Comparison of ENCODE assay signal across 20 mouse cellular contexts in the genomic region with DNA sequence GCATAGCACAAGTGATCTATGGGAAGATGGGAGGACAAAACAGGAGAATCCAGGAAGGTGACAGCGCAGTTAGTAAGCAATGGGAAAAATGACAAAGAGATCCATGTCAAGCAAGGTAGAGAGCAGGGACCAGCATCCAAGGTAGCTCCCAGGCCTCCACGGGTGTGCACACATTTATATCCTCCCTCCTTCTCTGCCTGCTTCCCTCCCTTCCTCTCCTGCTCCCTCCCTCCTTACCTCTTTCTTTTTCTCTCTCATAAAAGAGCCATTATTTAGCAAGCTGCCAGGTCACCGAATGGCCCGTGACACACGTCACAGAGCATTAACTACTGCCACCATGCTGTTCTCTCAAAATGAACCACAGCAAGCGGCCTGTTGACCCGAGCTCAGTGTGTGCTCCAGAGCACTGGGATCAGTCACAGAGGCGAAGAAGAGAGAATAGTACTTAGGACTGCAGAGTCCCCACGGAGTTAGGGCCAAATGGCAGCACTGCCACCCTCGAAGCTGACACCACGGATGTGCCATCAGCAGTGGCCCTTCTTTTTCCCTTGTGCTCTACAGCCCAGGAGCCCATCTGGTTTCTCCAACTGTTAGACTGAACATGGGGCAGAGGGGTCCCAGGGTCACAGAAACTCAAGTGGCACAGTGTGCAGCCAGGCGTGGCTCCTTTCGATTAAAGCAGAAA. TPM values are rescaled to one million over a fixed set of nuclear protein-coding genes. Genes with fewer than 3 reads are reported as not detected.
DNase-seq lines count a peak whose midpoint lies in the region; ATAC-seq and TF ChIP-seq lines count a peak whose summit lies in the region.
"Had no signal": no experiment of that assay in that cellular context is flagged by ENCODE, and none has a peak within 500 bp of the region (broad histone marks: within the 10 kb centered on the region; RNA-seq: fewer than 3 reads in every experiment).

No protein-coding gene starts in this region.

- H3K4me3 ChIP-seq in hindbrain, embryonic 10.5 days, result no peak overlapping the region
- H3K4me3 ChIP-seq in hindbrain, postnatal 0 days (ENCODE audit: low read length), result no peak overlapping the region
- no peak overlapping the region for H3K4me3 ChIP-seq in neural tube, embryonic 15.5 days (replicated peaks)
- no peak overlapping the region for H3K4me3 ChIP-seq in limb, embryonic 10.5 days
- H3K4me3 ChIP-seq: gastrocnemius, adult 2 months; heart, adult 2 months; megakaryocyte, embryonic 14.5 days had no signal

- H3K27me3 ChIP-seq in hindbrain, embryonic 10.5 days (ENCODE audit: insufficient read depth, poor library complexity, severe bottlenecking), result peaks cover 81% of the 10 kb centered on the region
- H3K27me3 ChIP-seq in hindbrain, postnatal 0 days (ENCODE audit: insufficient read depth, low read length), result no peaks in the 10 kb centered on the region
- H3K27me3 ChIP-seq in neural tube, embryonic 15.5 days (replicated peaks), result peaks cover 11% of the 10 kb centered on the region
- 0 out of 2 replicates have a peak, but pooled peaks cover 7% of the 10 kb centered on the region for H3K27me3 ChIP-seq in limb, embryonic 10.5 days (ENCODE audit: low read depth, poor library complexity, severe bottlenecking)
- H3K27me3 ChIP-seq: megakaryocyte, embryonic 14.5 days had no signal

- 15% methylated on average over 13 of the region's 13 CpGs for WGBS in hindbrain, embryonic 10.5 days
- WGBS in hindbrain, postnatal 0 days, result 25% methylated on average over 13 of the region's 13 CpGs
- WGBS in neural tube, embryonic 15.5 days, result 20% methylated on average over 13 of the region's 13 CpGs
- WGBS in limb, embryonic 10.5 days, result 43% methylated on average over 13 of the region's 13 CpGs

- DNase-seq in hindbrain, embryonic 10.5 days (ENCODE audit: low spot score), result peak; percentile 41
- no peak for DNase-seq in hindbrain, postnatal 0 days (ENCODE audit: low spot score)
- peak; percentile 30 for DNase-seq in neural tube, embryonic 10.5 days (ENCODE audit: extremely low spot score, low spot score)
- no peak for DNase-seq in limb, embryonic 10.5 days (ENCODE audit: low spot score)
- DNase-seq in adrenal gland, adult 2 months, result no peak
- DNase-seq in lung, postnatal 10 days, result no peak
- DNase-seq: adrenal gland, postnatal 10 days; B cell, adult 2 months; cerebellum, postnatal 14 days; gastrocnemius, adult 2 months; heart, adult 2 months; lung, embryonic 14.5 days; right cerebral cortex, adult 18-20 months; thymus, postnatal 4 days had no signal

- no peaks in the 10 kb centered on the region for H3K9me3 ChIP-seq in hindbrain, embryonic 10.5 days
- no peaks in the 10 kb centered on the region for H3K9me3 ChIP-seq in hindbrain, postnatal 0 days (ENCODE audit: low read length)
- no peaks in the 10 kb centered on the region for H3K9me3 ChIP-seq in neural tube, embryonic 15.5 days (replicated peaks)
- H3K9me3 ChIP-seq in limb, embryonic 10.5 days (replicated peaks), result no peaks in the 10 kb centered on the region
- H3K9me3 ChIP-seq: megakaryocyte, embryonic 14.5 days had no signal

- TF ChIP-seq CTCF in hindbrain, postnatal 0 days (IDR thresholded peaks at IDR 0.05; ENCODE audit: low read depth), result no peak

- no peaks in the 10 kb centered on the region for H3K36me3 ChIP-seq in hindbrain, embryonic 10.5 days
- no peaks in the 10 kb centered on the region for H3K36me3 ChIP-seq in hindbrain, postnatal 0 days (ENCODE audit: insufficient read depth, low read length)
- no peaks in the 10 kb centered on the region for H3K36me3 ChIP-seq in neural tube, embryonic 15.5 days
- no peaks in the 10 kb centered on the region for H3K36me3 ChIP-seq in limb, embryonic 10.5 days

- 0 out of 2 replicates have a peak overlapping the region, but pooled peaks have one; percentile 17 for H3K27ac ChIP-seq in hindbrain, embryonic 10.5 days
- no peak overlapping the region for H3K27ac ChIP-seq in hindbrain, postnatal 0 days
- H3K27ac ChIP-seq in neural tube, embryonic 15.5 days (replicated peaks), result no peak overlapping the region
- peak overlapping the region; percentile 44 for H3K27ac ChIP-seq in limb, embryonic 10.5 days
- H3K27ac ChIP-seq: gastrocnemius, adult 2 months; heart, adult 2 months; stomach, postnatal 0 days had no signal

- peaks cover 16% of the 10 kb centered on the region for H3K4me1 ChIP-seq in hindbrain, embryonic 10.5 days (replicated peaks)
- no peaks in the 10 kb centered on the region for H3K4me1 ChIP-seq in hindbrain, postnatal 0 days (ENCODE audit: insufficient read depth, low read length)
- H3K4me1 ChIP-seq in neural tube, embryonic 15.5 days, result peaks cover 6% of the 10 kb centered on the region; the same call in 1 of the 2 replicates
- peaks cover 18% of the 10 kb centered on the region for H3K4me1 ChIP-seq in limb, embryonic 10.5 days
- H3K4me1 ChIP-seq: megakaryocyte, embryonic 14.5 days had no signal

- no peak overlapping the region for H3K4me2 ChIP-seq in hindbrain, postnatal 0 days (ENCODE audit: low read depth, low read length)
- no peak overlapping the region for H3K4me2 ChIP-seq in neural tube, embryonic 15.5 days
- H3K4me2 ChIP-seq: lung, embryonic 14.5 days had no signal

- no peak for ATAC-seq in hindbrain, postnatal 0 days
- ATAC-seq in neural tube, embryonic 15.5 days (ENCODE audit: low FRiP score), result no peak
- ATAC-seq: intestine, embryonic 16.5 days had no signal

- no peak overlapping the region for H3K9ac ChIP-seq in hindbrain, postnatal 0 days (replicated peaks; ENCODE audit: low read length)
- H3K9ac ChIP-seq in neural tube, embryonic 15.5 days (replicated peaks), result no peak overlapping the region
- H3K9ac ChIP-seq: lung, embryonic 14.5 days had no signal

RNA-seq across cellular contexts. Expression of a gene that starts 30.4 kb away (rescaled TPM):
- 1.3 and 1.6 TPM in 2 replicates for polyA plus RNA-seq in hindbrain, embryonic 10.5 days (2016; fragmentation: Nextera tagmentation; extraction: Ambion mirVana)
- 6.3 and 6.8 TPM in 2 replicates for total RNA-seq in hindbrain, postnatal 0 days (2014; rRNA removed)
- 1.9 and 2.1 TPM in 2 replicates for polyA plus RNA-seq in hindbrain, postnatal 0 days (2015; fragmentation: Nextera tagmentation; extraction: Ambion mirVana)
- polyA plus RNA-seq in neural tube, embryonic 15.5 days (2015; fragmentation: Nextera tagmentation; extraction: Ambion mirVana), result 3.6 and 4.0 TPM in 2 replicates
- 0.25 and 0.54 TPM in 2 replicates for polyA plus RNA-seq in limb, embryonic 10.5 days (2016; fragmentation: Nextera tagmentation; extraction: Ambion mirVana)
- total RNA-seq in adrenal gland, adult 2 months (2021), result under 1 TPM in 1 of 2 experiments, not detected in 1; 0.17 TPM
- polyA plus RNA-seq in adrenal gland, adult 2 months (2012; rRNA removed), result 0.02 and 0.04 TPM in 2 replicates
- total RNA-seq: heart, adult 2 months; liver, adult 2 months had no signal
- polyA plus RNA-seq: heart, postnatal 0 days; liver, adult 2 months; lung, embryonic 14.5 days had no signal

Comparison
In these comparisons a context has a peak if more than half of its experiments do, and no peak if none do; other contexts are left out.
1. DNase-seq: peak in hindbrain, embryonic 10.5 days (single experiment) and neural tube, embryonic 10.5 days (single experiment); none in hindbrain, postnatal 0 days (single experiment), limb, embryonic 10.5 days (single experiment), adrenal gland, adult 2 months (single experiment) and lung, postnatal 10 days (single experiment).
2. H3K27ac ChIP-seq: peak in hindbrain, embryonic 10.5 days (single experiment) and limb, embryonic 10.5 days (single experiment); none in hindbrain, postnatal 0 days (single experiment) and neural tube, embryonic 15.5 days (single experiment).